Mouse (Mus musculus) C2C12 (cell line): Measurements from ENCODE around the gene Akap8.

Experiments used
- CTCF ChIP-seq: IDR thresholded peaks from one replicate; pipeline ENCODE4 v1.5.1; 2011; ENCODE audit not compliant: control insufficient read depth, insufficient read depth, insufficient read length
- MYOG ChIP-seq: IDR thresholded peaks from one replicate; pipeline ENCODE4 v1.6.1; 2011; ENCODE audit not compliant: control insufficient read depth, insufficient read length; ENCODE audit errors: extremely low read depth
- USF1 ChIP-seq: IDR thresholded peaks from one replicate; pipeline ENCODE4 v1.6.1; 2011; ENCODE audit warnings: low read depth, mild to moderate bottlenecking, control low read depth, moderate library complexity

DNA sequence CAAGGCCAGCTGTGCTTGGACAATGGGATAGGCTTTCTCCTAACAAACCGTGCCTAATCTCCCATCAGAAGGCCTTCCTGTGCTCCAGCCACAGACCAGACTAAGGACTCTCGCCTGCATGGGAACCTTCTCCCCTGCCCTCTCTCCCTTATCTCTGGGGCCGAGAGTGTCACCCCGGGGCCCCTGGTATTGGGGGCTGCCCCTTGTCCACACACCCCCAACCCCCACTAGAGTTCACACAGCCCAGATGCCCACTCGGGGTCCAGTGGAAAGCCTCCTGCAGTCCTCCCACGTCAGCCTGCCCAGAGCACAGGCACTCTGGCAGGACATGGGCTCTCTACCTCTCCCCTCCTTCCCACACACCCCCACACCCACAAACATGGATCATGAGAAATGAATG is 63.1 kb downstream of the Akap8 start:
- TF ChIP-seq CTCF = no peak
- no peak for TF ChIP-seq USF1
- no peak for TF ChIP-seq MYOG
